Mouse (Mus musculus) left cerebral cortex, postnatal 14 days (tissue): Measurements from ENCODE around the gene Ldb2. TPM values are rescaled to one million over a fixed set of nuclear protein-coding genes. Genes with fewer than 3 reads are reported as not detected.

Experiments used
- DNase-seq, 2 experiments: peaks; one replicate each; pipeline ENCODE4 v3.0.0; 2021 to 2022; ENCODE audit warnings: low spot score in 2 of 2, mixed read lengths in 1 of 2
- intact Hi-C: fragments of 180-260 bp; cut with DNase I; formaldehyde crosslinking; loops from one replicate; pipeline ENCODE4 v1.15.1; 2025
- total RNA-seq, 2 experiments: library from RNA; stranded (reverse); gene quantifications; 2 replicates each; pipeline ENCODE4 v1.2.3; 2021

The Ldb2 gene
- total RNA-seq, 2 experiments from 2014 or later = 57.4 to 66.5 TPM

DNA sequence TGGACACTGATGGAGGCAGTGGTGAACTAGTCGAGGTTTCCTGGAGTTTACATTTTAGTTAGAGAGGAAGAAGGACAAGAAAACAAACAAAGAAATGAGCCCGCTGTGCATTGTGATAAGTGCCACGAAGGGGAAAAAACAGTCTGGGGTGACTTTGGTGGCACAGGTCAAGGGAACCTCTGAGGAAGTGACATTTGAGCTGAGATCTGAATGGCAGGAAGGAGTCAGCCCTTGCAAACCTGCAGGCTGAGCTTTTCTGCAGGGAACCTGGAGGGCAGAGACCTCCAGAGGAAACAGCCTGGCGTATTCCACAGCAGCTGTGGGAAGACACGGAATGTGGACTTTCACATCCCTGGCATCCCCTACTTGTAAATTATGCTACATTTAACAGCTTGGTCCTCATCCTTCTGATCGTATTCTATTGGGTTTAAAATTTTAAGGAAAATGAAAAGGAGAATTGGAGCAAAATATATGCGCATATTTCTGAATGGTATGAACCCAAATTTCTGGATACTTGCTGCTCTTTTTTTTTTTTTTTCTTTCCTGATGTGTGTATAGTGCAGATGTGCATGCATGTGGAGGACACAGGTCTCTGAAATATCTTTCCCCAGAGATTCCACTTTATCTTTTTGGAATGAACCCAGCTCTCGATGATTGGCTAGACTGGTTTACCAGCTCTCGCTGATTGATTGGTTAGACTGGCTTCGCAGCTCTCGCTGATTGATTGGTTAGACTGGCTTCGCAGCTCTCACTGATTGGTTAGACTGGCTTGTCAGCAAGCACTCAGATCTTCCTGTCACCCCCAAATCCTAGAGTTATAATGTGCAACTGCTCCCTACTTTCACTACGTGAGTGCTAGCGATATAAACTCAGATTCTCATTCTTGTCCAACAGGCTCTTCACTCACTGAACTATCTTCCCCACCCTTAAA is 72.7 kb downstream of the Ldb2 start:
- DNase-seq = peak in 1 of 2 experiments; percentile 54
- intact Hi-C loops = no loop called here

DNA sequence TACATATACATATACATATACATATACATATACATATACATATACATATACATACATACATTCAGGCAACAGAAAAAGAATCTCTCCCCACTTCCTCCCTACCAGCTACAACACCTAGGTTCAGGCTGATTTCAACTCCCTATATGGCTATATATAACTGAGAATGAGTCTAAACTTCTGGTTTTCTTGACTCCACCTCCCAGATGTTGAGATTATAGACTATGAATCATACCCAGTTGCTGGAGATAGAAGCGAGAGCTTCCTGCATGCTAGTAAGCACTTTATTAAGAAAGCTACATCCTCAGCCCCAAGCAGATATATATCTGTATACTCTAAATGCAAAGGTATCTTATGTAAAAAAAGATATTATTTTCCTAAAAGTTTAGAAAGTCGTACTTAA is 74.0 kb downstream of the Ldb2 start:
- intact Hi-C loops = no loop called here

DNA sequence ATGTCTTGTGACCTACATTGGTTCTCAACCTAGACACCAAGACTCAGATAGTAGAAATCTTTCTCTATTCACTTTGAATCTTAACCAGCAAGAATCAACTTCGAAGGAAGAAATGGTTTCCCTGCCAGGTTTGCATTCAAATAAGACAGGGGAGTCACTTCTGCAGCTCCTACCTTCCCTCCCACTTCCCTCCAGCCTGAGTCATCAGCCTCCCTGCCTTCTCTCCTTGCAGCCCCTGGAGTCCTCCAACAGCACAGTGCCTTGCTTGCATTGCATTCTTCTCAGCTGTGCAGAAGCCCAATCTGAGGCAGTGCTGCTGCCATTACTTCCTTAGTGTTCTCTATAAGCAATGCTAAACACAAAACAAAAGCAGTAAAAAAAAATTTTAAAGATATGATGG is 79.6 kb downstream of the Ldb2 start:
- intact Hi-C loops = no loop called here
- no peak for DNase-seq

More for the DNA sequence above, 74.0 kb downstream of the Ldb2 start:
- no peak for DNase-seq

DNA sequence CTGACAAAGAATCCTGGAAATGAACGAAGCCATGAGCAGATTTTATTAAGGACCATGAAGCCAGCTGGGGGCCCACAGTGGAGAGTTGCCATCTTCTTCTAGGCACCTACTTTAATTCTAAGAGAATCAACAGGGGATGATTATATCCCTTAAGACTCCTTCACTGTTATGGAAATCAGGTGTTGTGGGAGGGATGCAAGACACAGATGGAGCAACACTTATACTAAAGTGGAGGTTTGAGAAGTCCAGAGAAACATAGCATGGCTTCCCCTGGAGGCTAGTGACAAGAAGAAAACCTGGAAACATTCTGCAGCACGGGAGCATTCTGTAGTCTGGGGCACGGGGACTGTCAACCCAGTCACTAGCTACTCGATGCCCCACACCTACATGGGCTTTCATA is 85.0 kb downstream of the Ldb2 start:
- no peak for DNase-seq
- intact Hi-C loops = no loop called here

DNA sequence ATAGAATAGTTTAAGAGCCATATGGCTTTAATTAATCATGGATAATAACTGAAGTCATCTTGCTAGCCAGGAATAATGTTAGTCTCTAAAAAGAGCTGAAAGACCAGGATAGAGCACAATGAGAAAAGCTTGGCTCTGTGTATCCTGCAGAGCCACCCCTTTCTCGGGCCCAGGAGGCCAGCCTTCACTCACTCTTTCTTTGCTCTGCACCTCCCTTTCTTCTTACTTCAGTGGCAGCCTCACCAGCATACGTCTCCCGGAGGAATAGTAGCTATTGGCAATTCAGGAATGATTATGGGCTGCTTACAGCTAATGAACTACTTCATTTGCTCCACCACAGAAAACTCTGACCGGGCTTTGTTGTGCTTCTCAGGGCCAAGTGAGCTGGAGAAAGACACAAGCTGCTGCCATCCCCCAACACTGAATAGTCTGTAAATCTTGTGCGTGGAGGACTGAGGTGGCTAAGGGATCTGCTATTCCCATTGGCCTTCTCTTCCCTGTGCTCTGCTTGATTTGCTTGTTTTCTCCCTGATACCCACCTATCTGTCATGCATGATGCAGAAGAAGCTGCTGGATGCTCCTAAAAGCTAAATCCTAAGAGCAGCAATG is 86.2 kb downstream of the Ldb2 start:
- intact Hi-C loops = no loop called here
- DNase-seq = no peak

DNA sequence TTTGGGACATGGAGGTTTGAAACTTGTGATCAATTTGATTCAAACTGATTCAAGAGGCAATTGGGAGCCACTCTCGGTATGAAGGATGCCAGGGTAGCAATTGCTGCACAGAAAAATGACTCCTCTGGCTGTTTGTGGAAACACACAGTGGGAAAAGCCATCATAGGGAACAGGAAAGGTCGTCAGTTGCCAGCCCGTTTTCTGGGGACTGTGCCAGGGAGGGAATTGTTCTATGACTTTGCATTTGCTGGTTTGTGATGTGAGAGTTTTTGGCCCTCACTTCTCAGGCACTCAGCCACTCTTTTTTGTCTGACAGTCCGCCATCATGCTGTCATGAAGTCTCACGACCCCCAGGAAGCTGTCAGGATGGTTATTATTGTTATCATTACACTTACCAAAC is 88.3 kb downstream of the Ldb2 start:
- no peak for DNase-seq
- intact Hi-C loops = no loop called here

DNA sequence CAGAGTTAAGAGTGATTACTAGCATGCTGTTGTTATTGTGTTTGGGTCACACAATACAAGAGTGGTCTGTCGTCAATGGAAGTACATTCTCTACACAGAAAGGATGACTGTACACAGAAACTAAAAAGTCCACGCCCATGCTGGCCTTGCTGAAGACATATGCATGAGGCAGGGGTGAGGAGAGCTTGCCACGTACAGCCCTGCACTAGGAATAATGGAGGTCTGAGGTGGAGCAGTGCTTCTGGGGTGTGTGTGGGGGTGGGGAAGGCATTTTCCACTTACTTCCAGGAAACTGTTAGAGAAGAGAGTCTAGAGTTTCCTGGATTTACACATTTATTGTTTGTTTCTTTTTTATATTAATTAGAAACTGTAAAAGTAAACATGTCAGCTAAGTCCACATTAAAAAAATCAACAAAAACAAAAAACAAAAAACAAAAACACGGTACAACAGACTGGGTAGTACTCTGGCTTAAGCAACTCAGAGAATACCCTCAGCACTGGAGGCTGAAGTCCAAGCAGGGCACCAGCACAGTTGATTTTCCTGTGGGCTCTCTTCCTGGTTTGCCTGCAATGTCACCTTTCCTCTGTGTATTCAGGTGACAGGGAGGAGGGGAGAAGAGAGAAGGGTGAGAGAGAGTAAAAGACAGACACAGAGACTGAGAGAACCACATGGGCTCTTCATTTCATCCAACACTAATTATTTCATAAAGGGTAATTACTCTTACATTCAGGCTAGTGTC is 89.2 kb downstream of the Ldb2 start:
- DNase-seq = no peak
- intact Hi-C loops = no loop called here

DNA sequence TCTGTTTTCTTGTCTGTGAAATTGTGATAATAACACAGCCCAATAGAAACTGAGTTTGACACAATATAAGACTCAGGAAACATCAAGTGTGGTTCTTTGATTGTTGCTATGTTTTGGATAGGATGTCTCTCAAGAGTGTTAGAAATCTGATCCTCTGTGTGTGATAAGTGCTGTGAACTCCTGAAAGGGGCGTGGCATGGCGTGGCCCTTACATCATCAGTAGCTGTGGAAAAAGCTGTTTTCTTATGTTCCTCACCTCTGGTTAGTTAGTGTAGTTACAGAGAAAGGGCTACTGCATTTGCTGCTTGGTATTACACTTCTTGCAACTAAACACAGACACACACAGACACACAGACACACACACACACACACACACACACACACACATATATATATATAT is 90.2 kb downstream of the Ldb2 start:
- intact Hi-C loops = no loop called here
- no peak for DNase-seq

DNA sequence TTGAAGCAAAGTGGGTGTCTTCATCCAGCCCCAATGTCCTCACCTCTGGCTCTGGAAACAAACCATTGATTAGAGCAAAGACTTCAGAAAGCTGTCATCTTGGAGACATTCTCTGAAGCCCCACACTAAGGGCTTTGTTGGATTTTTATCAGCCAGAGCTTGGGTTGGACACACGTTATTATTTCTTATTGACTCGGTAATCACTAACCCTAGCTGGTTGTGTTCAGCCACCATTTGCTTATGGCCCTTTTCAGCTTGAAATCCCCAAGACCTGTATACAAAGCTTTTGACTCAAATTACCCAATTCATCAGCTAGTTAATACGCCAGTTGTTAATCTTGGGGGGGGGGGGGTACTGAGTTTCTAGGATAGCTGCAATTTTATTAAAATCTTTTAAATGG is 91.5 kb downstream of the Ldb2 start:
- no peak for DNase-seq
- intact Hi-C loops = no loop called here

DNA sequence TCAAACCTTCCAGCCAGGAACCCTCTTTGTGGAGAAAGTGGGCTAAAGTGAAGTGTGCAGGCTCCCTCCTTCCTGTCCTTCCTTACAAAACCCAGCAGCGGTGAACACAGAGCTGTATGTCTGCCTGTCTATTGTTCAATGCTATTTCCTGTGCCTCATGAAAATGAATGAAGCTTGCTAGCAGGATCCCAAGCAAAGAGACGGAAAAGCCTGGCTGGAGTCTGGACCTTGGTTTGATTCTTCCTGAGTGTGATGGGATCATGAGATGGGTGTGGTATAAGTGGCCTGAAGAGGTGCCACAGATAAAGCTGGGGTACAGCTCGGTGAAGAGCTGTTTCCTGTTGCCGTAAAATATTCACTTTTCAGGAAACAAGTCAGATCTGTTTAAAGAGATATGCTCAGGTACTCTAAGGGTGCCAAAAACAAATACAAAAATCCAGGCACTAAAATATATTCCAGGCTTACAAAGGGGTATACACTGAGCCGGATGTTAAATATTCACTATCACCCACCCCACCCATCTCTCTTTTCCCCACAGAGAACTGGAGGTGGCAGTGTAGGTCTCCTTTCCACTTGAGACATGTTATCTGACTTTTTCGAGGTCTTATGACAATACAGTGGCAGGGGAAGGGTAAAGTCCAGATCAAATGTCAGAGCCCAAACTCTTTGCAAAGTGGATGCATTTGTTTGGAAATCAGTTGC is 92.3 kb downstream of the Ldb2 start:
- no peak for DNase-seq
- intact Hi-C loops = no loop called here

DNA sequence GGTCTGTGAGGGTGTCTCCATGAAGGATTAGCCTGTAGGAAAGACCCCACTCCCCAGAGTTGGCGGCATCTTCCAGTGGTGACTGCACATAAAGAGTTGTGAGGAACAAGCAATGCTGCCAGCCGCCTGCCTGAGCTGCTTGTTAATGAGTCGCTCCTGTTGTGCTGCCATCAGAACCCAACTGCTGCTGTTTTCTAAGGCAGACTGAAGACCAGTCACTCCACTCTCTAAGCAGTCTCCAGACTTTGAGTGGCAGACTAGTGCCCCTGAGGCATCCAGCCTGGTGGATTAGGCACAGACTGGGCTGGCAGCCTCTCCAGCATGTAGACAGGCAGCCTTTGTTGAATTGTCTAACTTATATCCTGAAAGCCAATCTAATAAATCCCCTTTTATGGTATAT is 101.5 kb downstream of the Ldb2 start:
- intact Hi-C loops = no loop called here
- peak in 1 of 2 experiments; percentile 26 for DNase-seq

DNA sequence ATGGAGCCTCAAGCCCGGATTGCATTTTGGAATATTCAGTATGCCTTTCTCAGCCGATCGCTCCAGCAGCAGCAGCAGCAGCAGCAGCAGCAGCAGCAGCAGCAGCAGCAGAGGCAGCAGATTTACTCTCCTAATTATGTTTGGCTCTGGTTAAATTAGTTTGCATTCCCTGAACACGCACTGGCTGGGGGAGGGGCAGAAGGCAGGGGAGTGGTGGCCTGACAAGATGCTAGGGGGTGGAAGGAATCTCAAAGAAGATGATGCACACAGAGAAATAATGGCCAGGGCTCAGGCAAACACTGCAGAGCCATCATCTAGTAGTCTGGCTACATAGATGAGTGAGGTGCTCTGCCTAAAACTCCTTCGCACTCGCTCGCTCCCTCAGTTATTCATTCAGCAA is 102.9 kb downstream of the Ldb2 start:
- intact Hi-C loops = no loop called here
- DNase-seq = peak in 1 of 2 experiments; percentile 19

DNA sequence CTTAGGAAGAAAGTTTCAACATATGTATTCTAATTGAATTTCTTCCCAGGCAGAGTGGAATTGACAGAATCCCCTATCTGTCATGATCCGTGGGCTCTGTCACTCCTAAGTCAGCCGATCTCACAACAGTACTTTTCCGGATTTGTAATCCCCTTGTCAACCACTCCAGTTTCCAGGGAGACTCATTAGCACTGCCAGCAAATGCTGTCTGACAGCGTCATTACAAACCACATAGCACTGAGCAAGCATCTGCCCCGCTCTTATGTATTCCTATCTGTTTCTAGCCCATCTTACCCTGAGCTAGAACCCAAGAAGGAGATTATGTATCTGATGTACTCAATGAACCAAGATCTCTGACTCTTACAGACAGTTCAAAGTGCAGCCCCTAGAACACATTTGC is 105.8 kb downstream of the Ldb2 start:
- intact Hi-C loops = no loop called here
- no peak for DNase-seq

DNA sequence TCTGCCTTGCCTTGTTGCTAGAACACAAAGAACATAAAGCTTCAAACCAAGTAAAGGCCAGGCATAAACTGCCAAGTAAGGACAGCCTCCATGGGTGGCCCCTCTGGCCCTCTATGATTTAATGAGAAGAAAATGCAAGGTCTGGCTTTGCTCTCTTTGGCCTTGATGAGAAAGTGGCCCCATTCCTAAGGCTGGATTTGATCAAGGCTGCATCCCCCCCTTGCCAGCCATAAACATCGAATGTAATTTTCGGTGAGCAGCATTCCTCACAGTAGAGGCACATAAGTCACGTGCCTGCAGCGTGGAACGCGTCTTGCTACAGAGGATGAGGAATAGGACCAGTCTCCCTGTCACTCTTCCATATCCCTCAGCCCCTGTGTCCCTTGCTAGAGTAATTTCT is 113.1 kb downstream of the Ldb2 start:
- DNase-seq = no peak
- intact Hi-C loops = no loop called here

DNA sequence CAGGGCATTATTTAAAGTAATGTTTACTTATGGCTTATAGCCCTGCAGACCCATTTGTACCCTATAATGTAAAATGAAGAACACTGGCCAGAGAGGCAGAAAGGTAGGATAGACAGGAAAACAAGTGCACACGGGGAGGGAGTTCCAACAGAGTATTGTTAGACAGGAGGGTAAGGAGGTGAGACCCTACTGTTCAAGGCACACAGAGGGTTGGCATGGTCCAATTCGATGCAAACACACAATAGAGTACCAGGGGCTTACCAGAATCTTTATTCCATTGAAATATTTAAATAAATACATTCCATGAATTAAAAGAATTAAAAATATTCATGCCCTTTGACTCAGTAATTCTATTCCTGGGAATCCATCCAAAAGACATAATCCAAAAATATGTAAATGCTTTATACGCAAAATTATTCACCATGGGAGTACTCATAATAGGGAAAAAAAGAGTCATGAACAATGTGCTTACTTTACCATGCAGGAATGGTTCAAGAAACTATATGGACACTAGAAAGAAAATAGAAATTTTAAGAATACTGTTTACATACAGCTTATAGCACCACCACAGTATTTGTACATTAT is 118.3 kb downstream of the Ldb2 start:
- no peak for DNase-seq
- intact Hi-C loops = no loop called here

DNA sequence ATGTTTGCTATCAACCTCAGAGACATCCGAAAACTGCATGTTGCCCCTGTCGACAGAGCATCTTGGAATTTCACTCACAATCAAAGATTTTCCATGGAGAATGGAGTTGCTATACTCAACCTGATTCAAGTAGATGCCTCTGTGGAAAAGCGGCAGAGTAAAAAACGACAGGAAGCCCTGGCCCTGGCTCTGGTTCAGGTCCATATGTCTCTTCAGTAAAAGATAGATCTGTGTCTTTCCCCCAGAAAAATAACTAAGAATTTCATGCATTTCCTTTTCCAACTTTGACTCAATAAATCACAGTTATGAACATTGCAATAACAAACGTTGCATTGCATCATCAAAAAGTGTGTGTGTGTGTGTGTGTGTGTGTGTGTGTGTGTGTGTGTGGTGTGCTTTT is 121.7 kb downstream of the Ldb2 start:
- no peak for DNase-seq
- intact Hi-C loops = no loop called here

DNA sequence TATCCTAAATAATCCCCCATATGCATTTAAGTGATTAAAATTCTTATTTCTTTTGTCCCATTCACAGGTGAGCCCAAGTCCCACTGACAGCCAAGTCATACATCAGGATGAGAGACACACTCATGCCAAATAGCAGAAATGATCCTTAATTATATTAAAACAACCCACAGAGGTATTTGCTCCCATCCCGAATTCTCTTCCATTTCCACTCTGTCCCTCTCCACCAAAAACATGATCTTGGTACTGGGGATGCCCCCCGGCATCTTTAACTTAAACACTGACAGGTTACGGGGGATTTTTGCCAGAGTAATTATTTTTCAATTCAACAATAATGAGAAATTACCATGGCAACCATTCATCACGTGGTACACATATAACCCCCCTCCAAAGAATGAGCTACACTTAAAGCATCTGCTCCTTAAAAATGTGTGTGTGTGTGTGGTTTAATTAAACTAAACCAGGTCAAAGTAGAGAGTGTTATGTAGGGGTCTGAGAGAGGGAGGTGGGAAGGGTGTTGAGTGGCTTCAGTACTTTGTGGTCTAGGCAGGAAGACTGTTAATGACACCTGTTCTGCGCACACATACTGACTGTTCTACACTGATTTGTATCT is 123.2 kb downstream of the Ldb2 start:
- intact Hi-C loops = no loop called here

DNA sequence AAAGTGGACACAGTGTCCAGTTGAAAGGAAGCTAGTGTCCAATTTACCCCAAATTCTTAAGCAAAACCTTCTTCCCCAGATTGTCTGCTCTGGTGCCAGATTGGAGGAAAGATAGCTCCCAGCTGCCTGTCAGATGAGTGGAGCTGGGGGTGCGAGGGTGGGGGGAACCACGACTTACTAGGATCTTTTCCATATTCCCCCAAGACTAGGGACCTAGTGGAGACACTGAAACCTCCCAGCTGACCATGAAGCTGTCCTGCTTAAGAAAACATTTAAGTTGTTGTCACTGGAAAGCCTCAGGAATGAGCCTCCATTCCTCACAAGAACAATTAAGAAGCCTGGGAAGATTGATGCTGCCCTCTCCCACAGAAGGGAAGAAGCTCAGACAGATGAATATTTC is 129.1 kb downstream of the Ldb2 start:
- DNase-seq = no peak
- intact Hi-C loops = no loop called here

More for the DNA sequence above, 123.2 kb downstream of the Ldb2 start:
- no peak for DNase-seq

DNA sequence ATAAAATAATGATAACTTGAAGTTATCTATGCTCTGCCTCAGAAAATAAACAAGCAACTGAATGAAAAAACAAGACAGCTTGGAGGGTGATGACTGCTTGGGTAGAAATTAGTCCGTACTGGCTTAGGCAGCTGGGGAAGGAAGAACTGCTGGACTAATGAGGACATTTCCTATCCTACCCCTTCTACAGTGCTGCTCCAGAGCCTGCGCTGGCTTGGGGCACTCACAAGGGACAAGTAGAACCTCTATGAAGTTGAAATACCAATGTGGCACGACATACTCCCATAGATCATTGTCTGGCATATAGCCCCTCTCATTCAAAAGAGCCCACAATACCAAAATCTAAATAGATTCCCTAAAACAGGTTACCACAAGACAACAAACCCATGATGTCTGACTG is 131.6 kb downstream of the Ldb2 start:
- DNase-seq = no peak
- intact Hi-C loops = no loop called here
